Mouse (Mus musculus): ENCODE data around the gene Abhd12b.

Abhd12b gene

DNA sequence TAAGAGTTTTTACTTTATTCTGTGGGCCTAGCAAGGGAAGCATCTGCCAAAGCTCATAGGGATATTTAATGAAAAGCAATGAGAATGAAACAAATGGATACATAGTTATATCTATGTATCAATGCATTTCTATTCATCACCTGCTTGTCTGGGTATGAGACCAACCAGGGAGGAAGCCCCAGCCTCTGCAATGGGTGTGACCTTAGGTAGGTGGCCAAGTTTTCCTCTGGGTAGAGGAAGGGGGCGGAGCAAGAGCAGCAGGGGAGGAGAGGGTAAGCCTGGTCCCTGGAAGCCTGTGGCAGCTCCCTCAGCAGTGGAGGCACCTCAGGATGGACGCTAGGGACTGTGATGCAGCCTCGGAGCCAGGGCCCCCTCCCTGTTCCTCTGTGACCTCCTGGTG is at the start of gene Abhd12b:
TSS of gene Abhd12b (plus strand) at position 301 of the 400 bp plus-strand sequence.
- DNase-seq = no peak

DNA sequence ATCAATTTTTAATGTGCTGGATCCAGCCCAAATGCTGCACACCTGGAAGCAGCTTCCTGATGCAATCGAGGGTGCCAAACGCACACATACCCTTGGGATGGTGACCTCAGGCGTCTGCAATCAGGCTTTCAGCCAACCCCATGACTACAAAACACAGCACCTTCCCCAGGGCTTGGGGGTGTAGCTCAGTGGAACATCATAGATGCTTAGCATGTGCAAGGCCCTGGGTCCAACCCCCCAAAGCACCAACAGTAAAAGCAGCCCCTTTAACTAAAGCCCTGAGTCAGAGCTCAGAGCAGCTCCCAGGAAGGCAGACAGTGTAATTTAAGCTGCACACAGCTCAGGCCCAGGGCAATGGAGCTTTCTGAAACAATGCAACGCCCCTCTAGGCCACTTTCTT is 49.7 kb upstream of the Abhd12b start:
- DNase-seq = no peak

DNA sequence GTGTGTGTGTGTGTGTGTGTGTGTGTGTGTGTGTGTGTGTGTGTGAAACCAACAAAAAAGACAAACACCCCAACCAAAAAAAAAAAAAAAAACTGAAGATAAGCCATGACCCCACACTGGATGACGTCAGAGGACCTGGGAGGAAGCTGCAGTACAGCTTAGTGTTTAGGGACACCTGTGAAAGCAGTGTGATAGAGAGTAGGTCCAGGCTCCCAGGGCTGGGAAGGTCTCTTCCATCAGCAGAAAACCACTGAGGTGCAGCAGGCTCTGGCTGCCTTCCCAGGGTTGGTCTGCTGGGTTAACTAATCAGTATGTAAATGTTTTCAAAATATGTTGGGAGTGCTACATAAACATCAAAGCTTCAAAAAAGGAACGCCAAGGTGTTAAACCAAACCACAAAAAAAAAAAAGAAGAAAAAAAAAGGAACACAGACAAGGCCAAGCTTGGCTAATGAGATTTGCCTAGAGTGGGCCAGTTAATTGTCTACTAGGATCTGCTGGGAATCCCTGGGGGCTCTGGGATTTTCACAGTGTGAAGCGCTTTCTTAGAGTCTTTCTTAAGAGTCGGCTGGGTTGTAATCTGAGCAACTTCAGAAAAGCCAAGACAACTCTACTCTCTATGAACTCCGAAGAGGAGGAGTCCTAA is 49.0 kb upstream of the Abhd12b start:
- DNase-seq = no peak

DNA sequence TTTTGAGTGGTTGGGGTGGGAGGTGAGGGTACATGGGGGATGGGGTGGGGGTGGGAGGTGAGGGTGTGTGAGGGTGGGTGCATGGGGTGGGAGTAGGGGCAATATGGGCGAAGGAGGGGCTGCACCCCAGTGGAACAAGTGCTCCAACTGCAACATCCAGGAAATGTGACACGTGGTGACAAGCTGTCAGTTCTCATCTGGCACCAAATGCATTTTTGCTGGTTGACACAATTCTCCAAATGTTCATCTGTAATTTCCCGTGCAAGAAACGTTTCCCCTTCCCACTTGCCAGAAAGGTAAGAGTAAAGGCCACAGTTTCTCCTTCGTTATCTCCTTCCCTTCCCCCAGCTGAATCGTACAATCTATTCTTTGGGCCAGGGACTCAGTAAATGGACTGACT is 48.1 kb upstream of the Abhd12b start:
- DNase-seq = no peak

DNA sequence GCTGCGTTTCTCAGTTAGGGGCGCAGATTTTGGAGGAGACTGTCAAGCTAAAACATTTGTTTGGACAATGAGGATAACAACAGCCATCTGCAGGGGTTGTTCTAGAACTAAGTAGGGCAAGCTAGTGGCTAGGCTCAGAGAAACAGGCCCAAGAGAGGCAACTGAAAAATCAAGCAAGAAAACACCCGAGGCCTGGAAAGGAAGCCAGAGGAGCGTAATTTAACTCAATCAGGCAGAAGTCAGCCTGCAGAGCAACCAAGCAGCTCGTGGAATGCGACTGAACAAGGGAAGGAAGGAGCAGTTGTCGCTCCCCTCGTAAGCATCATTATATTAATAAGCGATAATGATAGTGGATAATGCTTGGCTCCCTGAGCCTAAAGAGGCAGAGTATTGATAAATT is 47.4 kb upstream of the Abhd12b start:
- DNase-seq = no peak

DNA sequence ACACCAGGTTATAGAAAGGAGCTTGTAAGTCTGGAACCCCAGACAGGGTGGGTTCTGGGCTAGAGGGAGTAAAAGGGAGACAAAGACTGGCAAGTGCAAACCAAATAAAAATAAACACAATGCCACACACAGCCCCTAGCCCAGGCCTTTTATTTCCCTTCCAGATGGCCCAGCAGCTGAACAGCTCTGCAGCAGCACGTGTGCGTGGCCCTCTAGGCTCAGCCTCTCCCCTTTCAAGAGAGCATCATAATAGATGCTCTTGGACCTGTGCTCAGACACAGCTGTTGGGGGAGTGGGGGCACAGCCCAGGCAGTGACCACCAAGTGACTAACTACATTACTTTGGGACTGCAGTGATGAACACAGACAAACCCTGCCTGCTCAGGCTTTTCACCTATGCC is 45.8 kb upstream of the Abhd12b start:
- DNase-seq = no peak

DNA sequence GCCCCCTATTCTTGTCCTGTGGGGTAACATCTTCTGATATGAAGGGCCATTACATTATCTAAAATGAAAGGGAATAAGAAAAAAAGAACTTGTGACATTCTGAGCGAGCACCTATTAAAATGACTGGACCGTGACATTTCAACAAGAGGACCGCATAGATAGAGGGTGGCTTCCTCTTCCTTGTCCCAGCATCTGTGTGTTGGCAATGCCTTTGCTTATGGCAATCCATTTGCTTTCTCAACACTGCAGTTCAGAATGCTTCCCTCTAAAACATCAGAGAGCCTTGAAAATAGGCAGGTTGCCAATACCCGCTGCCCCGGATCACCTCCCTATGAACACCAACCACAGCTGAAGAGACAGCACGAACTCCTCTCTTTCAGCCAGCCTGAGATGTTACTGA is 44.0 kb upstream of the Abhd12b start:
- DNase-seq = no peak

DNA sequence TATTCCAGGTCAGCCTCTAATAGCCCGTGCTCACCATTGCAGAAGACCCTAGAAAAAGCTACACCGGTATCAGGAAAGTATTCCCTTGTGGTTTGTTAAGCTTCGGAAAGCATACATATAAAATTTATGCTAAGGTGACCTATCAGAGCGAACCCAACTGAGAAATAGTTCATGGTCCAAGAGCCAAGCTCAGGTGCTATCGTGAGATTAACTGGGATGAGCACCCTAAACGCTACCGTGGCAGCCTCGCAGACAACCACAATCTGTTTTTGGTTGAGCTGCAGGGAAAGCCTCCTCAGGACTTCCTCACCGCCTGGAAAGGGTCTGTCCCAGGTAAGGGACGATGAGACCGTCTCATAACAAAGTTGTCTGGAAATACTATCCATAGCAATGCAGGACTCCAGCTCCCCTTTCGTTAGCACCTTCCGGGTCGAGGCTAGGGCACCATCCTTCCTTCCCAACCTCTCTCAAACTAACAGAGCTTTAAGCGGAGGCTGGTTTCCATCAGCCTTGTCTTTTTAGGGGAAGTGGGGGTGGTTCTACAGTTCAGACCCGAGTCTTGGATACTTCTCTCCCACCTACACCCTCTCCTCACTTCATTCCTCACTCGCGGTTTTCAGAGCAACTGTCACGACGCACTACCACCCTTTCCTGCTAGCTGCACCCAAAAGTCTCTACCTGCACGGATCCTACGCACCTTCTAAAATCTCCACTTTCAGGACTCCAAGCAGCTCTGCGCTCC is 43.4 kb upstream of the Abhd12b start:
- DNase-seq = no peak

DNA sequence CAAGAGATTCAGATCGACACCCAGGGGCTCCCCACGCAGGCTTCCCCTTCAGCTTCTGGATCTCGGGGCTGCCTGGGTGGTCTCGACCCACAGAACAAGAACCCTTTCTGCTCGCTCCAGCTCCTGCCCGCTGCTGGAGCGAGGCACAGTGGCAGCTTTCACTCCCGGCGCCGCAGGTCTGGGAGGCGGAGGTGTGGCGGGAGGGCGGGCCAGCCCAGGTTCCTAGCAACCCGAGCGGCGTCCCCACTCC is 42.9 kb upstream of the Abhd12b start:
- DNase-seq = no peak

DNA sequence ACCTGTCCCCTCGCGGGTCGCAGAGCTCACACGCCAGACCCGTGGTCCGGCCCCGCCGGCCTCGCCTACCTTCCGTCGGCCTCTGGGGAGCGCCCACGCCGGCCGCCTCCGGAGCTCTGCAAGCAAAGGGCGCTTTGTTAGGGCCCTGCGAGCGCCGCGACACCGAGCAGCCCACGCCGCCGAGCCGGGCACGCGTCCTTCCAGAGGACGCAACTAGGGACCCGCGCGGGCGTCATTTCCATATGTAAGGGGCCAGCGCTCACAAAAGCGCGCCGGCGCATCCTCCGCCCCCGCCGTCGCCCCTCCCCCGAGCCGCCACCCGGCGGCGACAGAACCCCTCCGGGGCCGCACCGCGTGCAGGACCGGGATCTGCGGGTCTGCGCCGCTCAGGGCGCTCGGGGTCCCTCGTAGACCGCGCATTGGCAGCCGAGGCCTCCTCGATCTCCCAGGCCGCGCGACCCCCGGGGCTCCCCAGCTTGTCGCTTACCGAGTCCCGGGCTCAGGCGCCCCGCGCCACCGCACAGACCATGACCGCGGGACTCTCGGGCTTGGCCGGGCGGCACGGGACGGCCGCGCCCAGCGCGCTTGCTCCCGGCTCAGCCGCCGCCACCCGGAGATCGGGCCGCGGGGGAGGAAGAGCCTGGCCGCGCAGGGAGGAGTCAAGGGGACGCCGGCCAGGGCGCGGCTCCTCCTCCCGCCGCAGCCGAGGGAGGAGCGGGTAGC is 42.4 kb upstream of the Abhd12b start:
- peak; percentile 79 for DNase-seq

DNA sequence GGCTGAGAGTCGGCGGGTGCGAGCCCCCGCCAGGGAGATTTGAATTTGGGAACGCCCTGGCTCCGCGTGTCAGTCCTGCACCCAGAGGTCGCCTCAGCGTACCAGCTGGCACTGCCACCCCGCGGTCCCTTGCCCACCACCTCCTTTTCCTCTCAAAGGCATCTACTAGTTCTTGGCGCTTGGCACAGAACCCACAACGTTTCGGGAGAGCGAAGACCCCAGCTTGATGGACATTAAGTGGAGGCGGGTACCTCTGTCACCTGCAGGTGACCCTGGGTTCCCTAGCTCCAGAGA is 41.9 kb upstream of the Abhd12b start:
- DNase-seq = no peak

DNA sequence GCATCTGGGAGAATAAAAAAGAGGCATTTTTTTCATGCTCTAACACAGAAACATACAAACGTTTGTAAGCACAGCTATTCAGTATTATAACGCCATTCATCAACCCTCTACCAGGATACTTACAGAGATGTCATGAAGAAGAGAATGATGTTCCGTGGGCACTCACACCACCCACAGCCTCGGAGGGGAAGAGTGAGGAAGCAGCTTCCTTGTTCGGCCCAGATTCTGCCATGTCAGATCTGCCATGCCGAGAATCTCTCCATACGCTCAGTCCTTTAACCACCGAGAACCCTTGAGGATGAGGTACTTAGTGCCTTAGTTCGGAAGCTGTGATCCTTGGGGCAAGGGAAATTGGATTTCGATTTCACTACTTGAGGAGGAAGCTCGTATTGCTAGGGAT is 40.6 kb upstream of the Abhd12b start, which contains the start of gene Nin:
TSS of gene Nin (minus strand) at position 367 of the 400 bp plus-strand sequence.
- no peak for DNase-seq

DNA sequence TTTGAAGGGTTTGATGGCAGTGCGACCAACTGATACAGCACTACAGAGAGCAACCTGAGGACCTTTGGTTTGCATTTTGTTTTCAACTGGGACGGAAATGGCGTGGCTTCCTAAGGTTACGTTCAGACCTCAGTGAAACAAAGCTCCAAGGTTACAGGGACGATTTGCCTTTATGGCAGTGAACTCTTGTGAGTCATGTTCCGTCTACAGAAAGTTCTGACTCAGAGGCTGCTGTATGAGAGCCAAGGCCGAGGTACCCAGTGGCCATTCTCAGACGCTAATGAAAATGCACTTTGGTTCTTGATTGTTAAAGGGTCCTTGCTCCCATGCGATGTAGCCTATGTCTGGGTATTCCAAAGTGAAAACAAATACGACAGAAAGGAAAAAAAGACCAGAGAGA is 36.8 kb upstream of the Abhd12b start:
- no peak for DNase-seq

DNA sequence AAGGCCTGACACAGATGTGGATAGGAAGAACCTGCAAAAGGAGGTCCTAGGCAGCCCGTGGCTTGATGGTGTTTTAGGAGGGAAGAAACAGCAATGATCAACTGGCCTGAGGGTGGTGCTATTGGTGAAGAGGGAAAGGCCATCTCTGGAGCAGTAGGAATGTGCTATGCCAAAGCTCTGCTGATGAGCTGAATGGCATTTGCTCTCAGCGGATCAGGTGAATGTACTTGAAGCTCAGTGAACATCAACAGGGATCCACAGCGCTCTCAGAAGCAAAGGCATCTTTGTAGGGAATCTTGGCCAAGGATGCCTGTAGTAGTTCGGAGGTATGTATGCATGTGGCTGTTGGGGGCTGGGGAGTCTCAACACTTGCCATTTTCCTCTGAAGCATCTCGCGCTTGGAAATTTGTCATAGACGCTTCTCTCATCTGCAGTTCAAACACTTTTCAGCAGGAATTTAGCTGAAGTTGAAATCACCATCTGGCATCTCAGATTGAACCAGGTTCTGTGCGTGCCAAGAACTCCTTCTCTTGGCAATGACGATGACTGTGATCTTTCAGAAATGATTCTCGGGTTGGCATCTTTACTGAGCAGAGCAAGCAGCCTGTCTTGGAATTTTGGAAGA is 35.1 kb upstream of the Abhd12b start:
- DNase-seq = no peak

DNA sequence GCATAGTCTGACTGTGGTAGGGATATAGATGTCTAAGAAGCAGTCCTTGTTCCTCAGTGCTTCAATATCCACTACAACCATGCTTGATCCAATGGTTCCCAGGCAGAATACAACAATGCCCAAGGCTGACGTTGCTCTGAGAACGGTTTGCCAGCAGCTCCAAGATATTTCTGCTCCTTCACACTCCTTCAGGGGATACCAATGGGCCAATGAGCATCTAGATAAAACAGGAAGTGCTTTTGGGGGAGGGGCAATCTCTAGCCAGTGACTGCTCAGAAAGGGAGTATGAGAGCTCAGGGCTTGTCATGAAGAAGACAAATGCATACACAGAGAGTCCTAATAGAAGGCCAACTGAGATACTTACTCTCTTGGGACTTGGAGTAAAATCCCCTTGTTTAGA is 34.4 kb upstream of the Abhd12b start:
- DNase-seq = no peak

DNA sequence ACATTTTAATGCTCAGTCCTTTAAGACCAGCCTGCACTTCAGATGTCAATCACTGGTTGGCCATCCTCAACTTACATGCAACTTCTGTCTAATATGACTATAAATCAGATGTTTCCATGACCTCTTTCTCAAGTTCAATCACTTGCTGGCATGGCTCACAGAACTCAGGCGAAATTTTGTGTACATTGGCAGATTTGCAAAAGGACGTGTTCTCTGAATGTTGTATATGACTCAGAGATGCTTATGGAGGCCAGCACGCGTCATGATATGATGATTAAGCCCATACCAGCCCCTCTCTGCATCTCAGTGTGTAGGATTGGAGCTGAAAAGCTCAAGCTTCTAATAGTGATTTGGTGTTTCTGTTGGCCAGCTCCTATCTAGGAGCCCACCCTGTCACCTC is 27.3 kb upstream of the Abhd12b start:
- DNase-seq = no peak

DNA sequence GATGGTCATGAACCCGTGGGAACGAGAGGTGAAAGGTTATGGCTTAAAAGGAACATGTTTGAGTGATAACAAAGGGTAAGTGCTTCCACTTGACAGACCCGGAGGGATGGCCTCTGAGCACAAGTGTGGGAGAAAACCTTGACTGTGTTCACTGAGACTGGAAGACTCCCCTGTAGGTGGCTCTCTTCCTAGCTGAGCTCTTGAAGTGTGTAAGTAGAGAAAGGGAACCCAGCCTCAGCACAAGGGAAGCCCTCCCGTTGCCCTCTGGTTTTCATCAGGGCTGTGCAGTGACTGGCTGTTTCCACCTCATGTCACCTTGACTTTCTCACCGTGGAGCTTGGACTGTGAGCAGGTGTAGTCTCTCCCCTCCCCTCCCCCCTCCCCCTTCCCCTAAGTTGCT is 24.8 kb upstream of the Abhd12b start:
- no peak for DNase-seq

DNA sequence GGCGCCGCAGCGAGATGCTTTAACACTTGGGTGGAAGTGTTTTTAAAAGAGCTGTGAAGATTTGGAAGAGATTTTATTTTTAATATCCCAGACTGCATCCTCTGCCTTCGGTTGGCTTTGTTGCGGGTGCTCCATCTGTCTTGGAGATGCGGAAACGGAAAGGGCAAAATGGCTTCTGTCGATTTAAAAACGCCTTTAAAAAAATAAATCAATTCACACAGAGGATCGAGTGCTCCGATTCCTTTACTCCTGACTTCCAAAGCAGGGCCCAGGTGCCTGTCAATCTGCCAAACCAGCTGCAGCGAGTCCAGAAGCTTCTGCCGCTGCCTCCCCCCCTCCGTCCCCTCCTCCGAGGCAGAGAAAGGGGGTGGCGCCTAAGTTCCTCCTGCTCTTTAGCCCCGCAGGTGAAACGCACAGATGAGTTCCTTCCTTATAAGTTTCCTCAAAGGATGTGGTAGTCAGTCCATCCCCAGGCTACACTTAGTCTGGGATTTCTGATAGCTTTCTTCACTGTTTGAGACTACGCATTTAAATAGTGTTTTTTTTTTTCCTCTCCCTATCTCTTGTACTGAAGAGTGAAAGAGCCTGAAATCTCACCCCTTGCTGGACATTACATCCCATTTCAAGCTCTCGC is 22.8 kb upstream of the Abhd12b start:
- DNase-seq = peak; percentile 60

DNA sequence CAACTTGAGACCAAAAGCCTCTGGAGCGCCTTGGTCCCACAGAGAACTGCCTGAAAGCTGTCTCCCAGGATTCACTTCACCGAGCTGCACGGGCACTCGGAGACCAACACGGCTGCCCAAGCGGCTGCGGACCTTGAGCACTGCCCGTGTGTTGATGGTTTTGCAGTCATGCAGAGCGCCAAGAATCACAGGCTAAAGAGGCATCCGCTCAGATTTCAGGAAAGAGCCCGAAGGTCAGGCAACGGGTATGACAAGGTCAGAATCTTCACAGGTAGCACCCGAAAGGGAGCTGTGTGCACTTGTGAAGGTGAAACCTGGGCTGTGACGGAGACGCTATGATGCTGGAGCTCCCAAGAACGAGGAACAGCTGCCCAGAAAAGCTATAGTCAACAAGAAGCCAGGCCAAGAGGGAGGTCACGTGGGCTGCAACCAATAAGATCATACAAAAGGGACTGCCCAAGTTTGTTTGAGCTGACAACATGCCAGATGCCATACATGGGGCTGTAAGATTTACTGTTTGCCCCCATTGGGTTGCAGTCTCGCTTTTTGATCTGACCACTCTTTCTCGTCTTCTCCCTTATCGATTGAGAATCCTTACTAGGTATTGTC is 19.2 kb upstream of the Abhd12b start:
- DNase-seq = no peak

DNA sequence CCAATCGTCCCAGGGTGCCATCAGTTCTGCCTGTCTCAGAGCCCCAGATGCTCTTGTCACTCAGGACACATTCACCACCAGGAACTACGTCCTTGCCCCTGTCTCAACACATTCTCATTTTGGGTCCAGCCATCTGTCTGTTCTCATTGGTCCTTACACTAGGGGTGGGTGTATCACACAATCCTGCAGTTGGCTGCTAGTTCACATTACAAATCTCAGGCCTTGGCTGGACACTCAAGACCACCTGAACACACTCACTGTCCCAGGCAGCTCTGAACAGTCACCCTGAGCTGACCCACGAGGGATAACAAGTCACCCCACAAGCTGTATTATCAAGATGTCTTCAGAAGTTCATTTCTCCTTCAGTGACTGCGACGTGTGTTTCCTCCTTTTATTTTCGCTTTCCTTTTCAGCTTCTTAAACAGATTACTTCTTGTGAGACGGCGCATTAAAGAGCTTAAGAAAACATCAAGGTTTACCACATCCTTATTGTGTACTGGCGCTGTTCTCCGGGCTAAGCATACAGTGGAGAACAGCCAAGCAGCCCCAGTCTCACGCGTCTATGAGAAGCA is 17.7 kb upstream of the Abhd12b start:
- DNase-seq = no peak

DNA sequence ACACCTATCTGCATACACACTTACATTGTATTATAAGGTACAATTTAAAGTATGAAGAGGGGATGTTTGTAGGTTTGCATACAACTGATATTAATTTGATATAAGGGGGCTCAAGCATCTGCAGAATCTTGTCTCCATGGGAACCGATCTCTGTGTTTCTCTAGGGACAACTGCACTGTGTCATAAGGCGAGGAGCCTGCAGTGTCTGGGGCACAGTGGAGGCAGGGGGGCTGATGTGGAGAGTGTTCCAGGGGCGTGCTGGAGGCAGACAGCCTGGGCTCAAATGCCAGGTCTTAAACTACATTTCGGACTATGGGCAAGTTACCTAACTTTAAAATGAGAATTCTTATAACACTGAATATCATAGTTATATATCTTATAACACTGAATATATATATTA is 16.8 kb upstream of the Abhd12b start:
- DNase-seq = no peak

DNA sequence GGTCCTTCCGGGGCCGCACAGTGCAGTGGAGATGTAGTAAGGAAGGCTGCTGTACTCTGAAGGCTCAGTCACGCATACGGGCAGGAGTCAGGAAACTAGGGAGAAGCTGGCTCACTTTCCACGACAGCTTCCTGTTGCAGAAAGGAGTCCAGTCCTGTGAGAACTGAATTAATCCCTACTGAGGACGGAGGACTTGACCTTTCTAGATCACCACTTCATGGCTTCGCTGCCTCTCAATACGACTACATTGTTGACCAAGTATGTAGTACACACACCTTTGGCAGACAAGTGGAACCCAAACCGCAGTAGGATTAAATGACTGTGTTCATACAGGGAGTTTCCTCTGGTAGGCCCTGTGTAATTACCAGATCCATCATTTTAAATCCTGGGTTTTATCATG is 16.3 kb upstream of the Abhd12b start:
- DNase-seq = no peak

DNA sequence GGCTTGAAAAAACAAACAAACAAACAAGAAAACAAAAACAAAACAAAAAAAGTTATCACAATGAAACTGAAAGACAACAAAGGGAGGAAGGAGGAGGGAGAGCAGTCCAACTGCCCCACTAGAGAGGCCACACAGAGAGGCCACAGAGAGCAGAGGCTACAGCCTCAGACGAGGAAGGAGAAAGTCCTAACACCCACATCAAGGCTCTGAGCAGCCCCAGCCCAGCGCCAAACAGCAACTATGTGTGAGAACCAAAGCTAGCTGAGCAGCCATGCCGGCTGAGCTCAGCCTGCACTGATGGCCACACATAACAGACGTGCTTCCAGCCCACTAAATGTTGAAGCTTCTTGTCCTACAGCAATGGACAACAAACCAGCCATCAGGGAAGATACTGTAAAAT is 14.1 kb upstream of the Abhd12b start:
- DNase-seq = no peak
